Mouse (Mus musculus): ENCODE results near the gene Mgat5b. TPM values are rescaled to one million over a fixed set of nuclear protein-coding genes. Genes with fewer than 3 reads are reported as not detected.

Mgat5b gene
- total RNA-seq, 2 experiments from 2014 or later, result 91.5 to 94.4 TPM

- DNase-seq (ENCODE audit: extremely low spot score in 1 of 2, low spot score in 2 of 2), result no peak
- intact Hi-C loops (cut with DNase I), result no loop called here
These were observed 85.6 kb downstream of the Mgat5b start for GRCm38 (mm10) chr11:117004277-117004676.

DNA sequence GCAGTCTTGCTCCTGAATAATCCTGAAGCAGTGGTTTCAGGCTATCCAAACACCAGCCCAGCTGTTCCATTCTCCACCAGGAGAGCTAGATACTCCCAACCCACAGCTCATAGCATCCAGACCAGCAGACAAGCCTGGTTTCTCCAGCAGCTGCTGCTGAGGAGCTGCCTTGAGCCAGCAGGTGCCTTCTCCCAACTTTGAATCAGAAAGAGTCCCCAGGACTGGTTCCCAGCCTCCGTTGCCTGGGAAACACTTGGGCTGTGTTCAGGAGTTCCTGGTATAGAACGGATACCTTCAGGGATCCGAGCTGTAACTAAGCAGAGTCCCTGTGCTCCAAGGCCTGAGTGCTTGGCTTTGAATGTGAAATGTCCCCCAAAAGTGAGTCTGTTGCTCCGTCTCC, 98.8 kb downstream of the Mgat5b start:
- DNase-seq (ENCODE audit: extremely low spot score in 1 of 2, low spot score in 2 of 2), result peak in 1 of 2 experiments; percentile 49
- intact Hi-C loops (cut with DNase I), result no loop called here

DNA sequence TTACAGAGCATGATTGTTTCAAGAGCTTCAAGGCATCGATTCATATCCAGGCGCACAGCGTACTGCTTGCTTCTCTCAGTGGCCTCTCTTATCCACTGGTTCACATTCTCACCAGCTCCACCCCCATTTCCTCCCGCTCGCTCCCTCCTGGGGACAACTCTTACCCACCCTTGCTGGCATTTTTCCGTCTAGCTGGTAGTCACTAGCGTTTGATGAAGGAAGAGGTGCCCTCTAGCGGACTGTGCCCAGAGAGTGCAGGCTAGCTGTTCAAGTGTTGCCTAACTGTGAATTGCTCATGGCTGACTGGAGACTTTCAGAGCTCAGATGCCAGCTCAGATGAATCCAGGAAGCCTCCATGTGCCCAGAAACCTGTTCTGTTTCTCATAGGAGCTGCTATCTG, 99.7 kb downstream of the Mgat5b start:
- intact Hi-C loops (cut with DNase I), result loop anchor here (2.0 kb wide), 1 partner anchor 100 kb away; the partner anchor contains the start of gene Mgat5b
- peak; percentile 88 to 91 for DNase-seq (ENCODE audit: extremely low spot score in 1 of 2, low spot score in 2 of 2)

DNA sequence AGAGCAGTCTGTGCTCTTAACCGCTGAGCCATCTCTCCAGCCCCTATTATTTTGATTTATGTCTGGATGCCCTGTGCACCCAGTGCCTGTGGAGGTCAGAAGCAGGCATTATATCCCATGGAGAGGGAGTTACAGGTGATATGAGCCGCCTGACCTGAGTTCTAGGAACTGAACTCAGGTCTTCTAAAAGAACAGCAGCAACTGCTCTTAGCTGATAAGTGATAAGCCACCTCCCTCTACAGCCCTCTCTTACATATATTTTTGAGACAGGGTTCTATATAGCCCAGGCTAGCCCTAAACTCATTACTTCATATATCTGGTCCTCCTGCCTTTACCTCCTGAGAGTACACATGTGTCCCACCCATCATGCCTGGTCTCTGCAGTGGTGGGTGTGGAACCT, 102.4 kb downstream of the Mgat5b start:
- intact Hi-C loops (cut with DNase I), result no loop called here
- no peak for DNase-seq (ENCODE audit: extremely low spot score in 1 of 2, low spot score in 2 of 2)

DNA sequence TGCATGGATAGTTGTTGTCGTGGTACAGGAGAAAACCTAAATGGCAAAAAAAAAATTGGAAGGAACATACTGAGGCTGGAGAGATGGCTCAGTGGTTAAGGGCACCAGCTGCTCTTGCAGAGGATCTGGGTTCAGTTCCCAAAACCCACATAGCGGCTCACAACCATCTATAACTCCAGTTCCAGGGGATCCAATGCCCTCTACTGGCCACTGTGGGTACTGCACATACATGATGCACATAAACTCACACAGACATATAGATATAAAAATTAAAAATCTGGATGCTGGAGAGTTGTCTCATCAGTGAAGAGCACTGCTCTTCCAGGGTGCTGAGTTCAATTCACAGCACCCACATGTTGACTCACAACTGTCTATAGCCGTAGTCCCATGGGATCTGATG, 104.9 kb downstream of the Mgat5b start:
- intact Hi-C loops (cut with DNase I), result no loop called here
- no peak for DNase-seq (ENCODE audit: extremely low spot score in 1 of 2, low spot score in 2 of 2)

DNA sequence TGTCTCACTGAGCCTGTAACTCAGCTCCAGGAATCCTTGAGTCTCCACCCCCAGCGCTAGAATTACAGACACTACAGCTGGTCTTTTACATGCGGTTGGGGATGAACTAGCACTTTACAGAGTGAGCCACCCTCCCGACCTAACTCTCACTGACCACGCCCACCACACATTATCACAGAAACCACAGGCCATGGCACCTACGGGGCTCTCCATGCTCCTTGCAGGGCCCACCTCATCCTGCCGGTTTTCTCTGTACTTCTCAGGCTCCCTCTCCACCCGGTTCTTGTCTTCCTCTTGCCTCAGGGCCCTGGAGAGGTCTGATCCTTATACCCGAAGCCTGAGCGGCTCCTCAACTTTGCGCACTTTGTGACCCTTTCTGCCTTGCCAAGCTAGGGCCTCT, 109.0 kb downstream of the Mgat5b start:
- intact Hi-C loops (cut with DNase I), result no loop called here
- no peak for DNase-seq (ENCODE audit: extremely low spot score in 1 of 2, low spot score in 2 of 2)

DNA sequence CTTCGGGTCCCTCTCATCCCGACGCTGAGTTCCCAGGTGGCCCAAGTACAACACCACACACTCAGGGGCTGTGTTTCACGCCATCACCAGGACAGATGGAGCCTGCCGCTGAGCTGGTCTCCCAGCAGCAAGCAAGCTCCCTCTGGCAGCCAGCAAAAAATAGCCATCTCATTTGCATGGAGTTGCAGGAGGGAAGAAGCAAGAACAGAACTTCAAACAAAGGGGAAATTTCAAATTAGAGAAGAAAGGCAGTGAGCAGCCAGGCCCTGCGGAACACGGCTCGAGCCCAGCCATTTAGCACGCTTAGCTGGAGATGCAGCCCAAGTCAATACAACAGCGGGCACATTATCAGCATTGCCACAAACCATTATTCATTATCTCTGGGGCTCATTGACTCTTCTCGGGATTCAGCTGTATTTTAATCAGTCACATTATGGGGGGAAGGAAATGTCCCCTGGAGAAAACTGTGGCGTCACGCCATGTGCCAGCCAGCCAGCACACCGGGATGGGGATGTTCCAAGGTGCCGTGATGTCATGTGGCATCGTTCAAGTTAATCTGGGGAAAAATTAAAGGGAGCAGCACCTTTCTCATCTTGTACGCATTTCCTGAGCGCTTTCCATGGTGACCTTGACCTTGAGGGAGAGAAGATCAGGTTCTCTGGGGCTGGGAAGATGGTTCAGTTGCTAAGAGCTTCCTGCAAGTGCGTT, 110.4 kb downstream of the Mgat5b start:
- peak; percentile 61 to 64 for DNase-seq (ENCODE audit: extremely low spot score in 1 of 2, low spot score in 2 of 2)
- intact Hi-C loops (cut with DNase I), result no loop called here

GRCm38 (mm10) chr11:117029569-117029955, 110.9 kb downstream of the Mgat5b start:
- intact Hi-C loops (cut with DNase I), result no loop called here
- no peak for DNase-seq (ENCODE audit: extremely low spot score in 1 of 2, low spot score in 2 of 2)

- DNase-seq (ENCODE audit: extremely low spot score in 1 of 2, low spot score in 2 of 2), result no peak
- intact Hi-C loops (cut with DNase I), result no loop called here
These were observed 111.4 kb downstream of the Mgat5b start for GRCm38 (mm10) chr11:117030018-117030417.

- intact Hi-C loops (cut with DNase I), result no loop called here
- peak in 1 of 2 experiments; percentile 32 for DNase-seq (ENCODE audit: extremely low spot score in 1 of 2, low spot score in 2 of 2)
These were observed 111.9 kb downstream of the Mgat5b start for GRCm38 (mm10) chr11:117030471-117031101.

GRCm38 (mm10) chr11:117031249-117031648, 112.6 kb downstream of the Mgat5b start:
- intact Hi-C loops (cut with DNase I), result no loop called here
- DNase-seq (ENCODE audit: extremely low spot score in 1 of 2, low spot score in 2 of 2), result peak in 1 of 2 experiments; percentile 27

DNA sequence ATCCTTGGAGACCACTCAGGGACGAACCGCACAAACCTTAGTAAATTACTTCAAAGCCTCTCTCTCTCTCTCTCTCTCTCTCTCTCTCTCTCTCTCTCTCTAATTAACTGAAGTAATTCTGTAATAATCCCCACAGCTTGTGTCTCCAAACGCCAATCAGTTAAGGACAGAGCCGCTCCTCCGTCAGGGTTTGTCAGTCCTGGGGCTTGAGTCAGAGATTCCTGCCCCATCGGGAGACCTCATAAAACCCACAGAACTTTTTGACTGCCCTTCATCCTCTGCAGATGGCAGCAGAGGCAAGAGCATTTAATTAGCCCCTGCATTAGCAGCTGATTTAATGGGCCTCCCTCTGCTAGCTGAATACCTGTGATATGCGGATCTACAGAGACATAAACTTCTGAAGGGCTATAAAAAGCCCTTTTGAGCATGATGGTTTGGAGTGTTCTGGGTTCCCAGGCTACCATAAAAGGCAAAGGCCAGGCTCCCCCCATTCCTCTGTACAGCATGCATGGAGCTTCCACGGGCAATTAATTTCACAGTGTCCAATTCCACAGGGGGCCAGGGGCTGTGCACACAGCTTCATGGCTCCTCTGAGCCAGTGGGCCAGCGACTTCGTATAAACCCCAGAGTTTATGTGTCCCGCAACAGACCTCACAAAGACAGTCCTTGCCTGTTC, 117.1 kb downstream of the Mgat5b start:
- DNase-seq (ENCODE audit: extremely low spot score in 1 of 2, low spot score in 2 of 2), result no peak
- intact Hi-C loops (cut with DNase I), result no loop called here

Other genes starting within 250 kb of the Mgat5b start
- not detected for gene St6galnac1, start 143.4 kb upstream of the Mgat5b start, total RNA-seq (2021)
- 10 to 100 TPM; 13.2 to 15.0 TPM for gene Mxra7, start 90.8 kb upstream of the Mgat5b start, total RNA-seq (2021)
- gene Mettl23, start 75.6 kb upstream of the Mgat5b start, total RNA-seq (2021), result 10 to 100 TPM; 26.7 to 29.4 TPM
- 10 to 100 TPM; 27.7 to 29.3 TPM for gene Jmjd6, start 75.4 kb upstream of the Mgat5b start, total RNA-seq (2021)
- gene Mfsd11, start 66.4 kb upstream of the Mgat5b start, total RNA-seq (2021), result 10 to 100 TPM; 39.8 to 49.4 TPM
- gene Srsf2, start 65.8 kb upstream of the Mgat5b start, total RNA-seq (2021), result 100 to 1,000 TPM; 196 to 199 TPM
- gene Sec14l1, start 196.3 kb downstream of the Mgat5b start, total RNA-seq (2021), result 100 to 1,000 TPM; 144 to 145 TPM